Mouse (Mus musculus) myocyte (in vitro differentiated cells): ENCODE measurements around the gene Armcx1.

Source experiments
- CEBPB ChIP-seq: IDR thresholded peaks from 2 replicates; pipeline ENCODE4 v1.6.1; 2011; ENCODE audit warnings: mild to moderate bottlenecking, moderate library complexity; ENCODE audit not compliant: poor library complexity, insufficient read depth, severe bottlenecking
- E2F4 ChIP-seq: IDR thresholded peaks from one replicate; pipeline ENCODE4 v1.6.1; 2011; ENCODE audit warnings: mild to moderate bottlenecking, control low read depth, moderate library complexity; ENCODE audit not compliant: insufficient read depth
- MAX ChIP-seq: IDR thresholded peaks from one replicate; pipeline ENCODE4 v1.6.1; 2011; ENCODE audit warnings: low read depth, mild to moderate bottlenecking, control low read depth
- MYOD1 ChIP-seq, 3 experiments: IDR thresholded peaks; one replicate each; pipeline ENCODE4 v1.6.1; 2011; ENCODE audit warnings: control low read depth in 2 of 3, low read depth in 2 of 3, mild to moderate bottlenecking in 2 of 3, moderate library complexity in 1 of 3; ENCODE audit not compliant: insufficient read length in 2 of 3, control insufficient read depth in 1 of 3
- MYOG ChIP-seq, 3 experiments: IDR thresholded peaks; one replicate each; pipeline ENCODE4 v1.6.1; 2011; ENCODE audit warnings: control low read depth in 2 of 3, low read depth in 2 of 3, mild to moderate bottlenecking in 2 of 3; ENCODE audit not compliant: insufficient read length in 2 of 3, control insufficient read depth in 1 of 3, insufficient read depth in 1 of 3
- POLR2A ChIP-seq: IDR thresholded peaks from one replicate; pipeline ENCODE4 v1.6.1; 2011; ENCODE audit warnings: low read depth, mild to moderate bottlenecking, control low read depth, moderate library complexity; ENCODE audit not compliant: insufficient read length
- POLR2AphosphoS2 ChIP-seq: IDR thresholded peaks from one replicate; pipeline ENCODE4 v1.6.1; 2011; ENCODE audit warnings: low read depth, control low read depth; ENCODE audit not compliant: insufficient read length
- REST ChIP-seq: IDR thresholded peaks from one replicate; pipeline ENCODE4 v1.6.1; 2011; ENCODE audit warnings: mild to moderate bottlenecking, control low read depth, moderate library complexity; ENCODE audit not compliant: insufficient read depth, insufficient read length
- TCF12 ChIP-seq: IDR thresholded peaks from one replicate; pipeline ENCODE4 v1.6.1; 2011; ENCODE audit warnings: mild to moderate bottlenecking, control low read depth; ENCODE audit not compliant: poor library complexity, insufficient read depth, severe bottlenecking
- TCF3 ChIP-seq: IDR thresholded peaks from one replicate; pipeline ENCODE4 v1.6.1; 2011; ENCODE audit warnings: low read depth, control low read depth; ENCODE audit not compliant: insufficient read length
- USF1 ChIP-seq: IDR thresholded peaks from one replicate; pipeline ENCODE4 v1.6.1; 2011; ENCODE audit warnings: low read depth, mild to moderate bottlenecking, control low read depth, moderate library complexity

GRCm38 (mm10) chrX:134717752-134718308, at the start of gene Armcx1:
- TF ChIP-seq TCF12: no peak
- no peak for TF ChIP-seq MAX
- TF ChIP-seq E2F4: no peak
- TF ChIP-seq POLR2A: peak; percentile 53
- TF ChIP-seq MYOG (IDR thresholded peaks at IDR 0.05; ENCODE audit: control insufficient read depth in 1 of 3, insufficient read depth in 1 of 3, insufficient read length in 2 of 3, low read depth in 2 of 3): peak in 1 of 3 experiments; percentile 41
- TF ChIP-seq CEBPB: no peak
- TF ChIP-seq REST: no peak
- no peak for TF ChIP-seq TCF3
- TF ChIP-seq POLR2AphosphoS2: peak; percentile 45
- TF ChIP-seq USF1: peak; percentile 76
- peak in 1 of 3 experiments; percentile 57 for TF ChIP-seq MYOD1 (IDR thresholded peaks at IDR 0.05; ENCODE audit: control insufficient read depth in 1 of 3, insufficient read length in 2 of 3, low read depth in 2 of 3)
